Mouse (Mus musculus) lung, adult 2 months (tissue): ENCODE results near the gene Comp.

Experiments used
- CTCF ChIP-seq: fragments of 200-500 bp; IDR thresholded peaks from 2 replicates; pipeline ENCODE4 v1.5.1; 2011; ENCODE audit warnings: mild to moderate bottlenecking, low read length, control low read depth; ENCODE audit not compliant: insufficient read depth
- POLR2A ChIP-seq: fragments of 200-500 bp; IDR thresholded peaks from 2 replicates; pipeline ENCODE4 v1.6.1; 2011; ENCODE audit warnings: low read depth, mild to moderate bottlenecking, control low read depth, low read length, borderline replicate concordance; ENCODE audit errors: extremely low read depth

- peak; percentile 77 for TF ChIP-seq CTCF
- TF ChIP-seq POLR2A = no peak
Observed at GRCm38 (mm10) chr8:70383287-70383686, 9.9 kb downstream of the Comp start.
